Mouse (Mus musculus) adipocyte (in vitro differentiated cells): ENCODE results near the gene Slc9a5.

Experiments
- DNase-seq: peaks from one replicate; pipeline ENCODE4 v3.0.0-alpha.2; 2016; ENCODE audit warnings: low spot score

Gene Slc9a5

DNA sequence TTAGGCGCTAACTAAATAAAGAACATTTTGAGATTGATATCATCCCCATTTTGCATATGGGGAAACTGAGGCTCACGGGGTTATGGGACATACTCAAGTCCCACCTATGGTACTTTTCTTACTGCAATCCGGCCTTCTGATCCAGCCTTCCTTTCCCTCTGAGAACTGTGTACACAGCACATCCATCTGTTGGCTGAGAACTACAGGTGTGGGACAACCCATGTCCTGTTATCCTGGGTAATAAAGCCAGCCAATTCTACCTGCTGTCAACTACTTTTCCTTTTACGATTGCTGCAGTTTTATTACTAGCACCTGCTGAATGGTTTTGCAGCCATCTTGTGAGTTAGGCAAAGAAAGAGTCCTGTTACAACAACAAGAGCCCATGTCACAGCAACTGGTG, 5.9 kb downstream of the Slc9a5 start:
- DNase-seq, result no peak

DNA sequence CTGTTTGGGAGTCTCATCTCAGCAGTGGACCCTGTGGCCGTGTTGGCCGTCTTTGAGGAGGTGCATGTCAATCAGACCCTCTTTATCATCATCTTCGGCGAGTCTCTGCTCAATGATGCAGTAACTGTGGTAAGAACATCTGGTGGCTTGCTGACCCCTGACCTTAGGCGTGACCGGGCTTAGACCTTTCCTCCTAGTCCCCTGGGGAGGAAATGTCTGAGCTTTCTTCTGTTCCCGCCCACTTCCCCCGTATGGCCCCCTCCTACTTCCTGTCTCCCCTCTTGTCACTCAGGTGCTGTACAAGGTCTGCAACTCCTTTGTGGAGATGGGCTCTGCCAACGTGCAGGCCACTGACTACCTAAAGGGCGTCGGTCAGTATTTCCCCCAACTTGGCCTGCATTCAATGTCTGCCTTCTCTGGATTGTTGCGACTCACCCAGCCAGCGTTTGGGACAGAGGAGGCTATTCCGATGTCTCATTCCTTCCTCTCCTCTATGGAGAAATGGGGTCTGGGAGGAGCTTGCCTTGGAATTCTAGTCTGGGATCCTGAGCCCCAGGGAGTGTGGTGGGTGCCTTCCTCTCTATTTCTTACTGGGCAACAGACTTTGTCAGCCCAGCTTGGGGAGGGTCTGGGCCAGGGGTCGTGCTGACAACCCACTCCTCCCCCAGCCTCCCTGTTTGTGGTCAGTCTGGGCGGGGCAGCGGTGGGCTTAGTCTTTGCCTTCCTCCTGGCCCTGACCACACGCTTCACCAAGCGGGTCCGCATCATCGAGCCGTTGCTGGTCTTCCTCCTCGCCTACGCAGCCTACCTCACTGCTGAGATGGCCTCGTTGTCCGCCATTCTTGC, 6.8 kb downstream of the Slc9a5 start:
- no peak for DNase-seq

DNA sequence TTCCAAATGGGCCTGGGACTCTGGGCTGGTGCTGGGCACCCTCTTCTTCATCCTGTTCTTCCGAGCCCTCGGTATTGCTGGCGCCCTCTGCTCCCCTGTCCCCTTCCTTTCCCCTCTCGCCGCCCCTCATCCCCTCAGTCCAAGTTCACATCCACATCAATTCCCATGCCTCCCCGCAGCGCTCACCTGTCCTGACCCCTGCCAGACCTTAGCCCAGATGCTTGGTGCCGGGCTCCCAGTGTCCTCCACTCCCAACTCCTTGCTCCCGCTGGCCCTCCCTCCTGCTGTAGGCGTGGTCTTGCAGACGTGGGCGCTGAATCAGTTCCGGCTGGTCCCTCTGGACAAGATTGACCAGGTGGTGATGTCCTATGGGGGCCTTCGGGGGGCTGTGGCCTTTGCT, 8.0 kb downstream of the Slc9a5 start:
- DNase-seq, result no peak

DNA sequence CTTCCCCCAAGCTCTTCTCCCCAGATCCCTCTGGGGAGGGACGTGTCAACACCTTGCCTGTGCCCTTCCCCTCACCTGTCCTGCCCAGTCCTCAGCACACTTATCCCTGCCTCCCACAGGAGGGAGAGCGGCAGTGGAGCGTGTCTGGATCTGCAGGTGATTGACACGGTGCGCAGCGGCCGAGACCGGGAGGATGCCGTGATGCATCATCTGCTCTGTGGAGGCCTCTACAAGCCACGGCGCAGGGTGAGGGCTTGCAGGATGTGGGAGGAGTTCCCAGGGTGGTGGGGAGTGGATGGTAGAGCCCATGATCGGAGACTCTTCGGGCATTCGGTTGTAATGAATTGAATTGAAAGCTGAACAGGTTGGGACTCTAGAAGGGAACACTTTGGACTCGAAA, 10.6 kb downstream of the Slc9a5 start:
- DNase-seq, result no peak

DNA sequence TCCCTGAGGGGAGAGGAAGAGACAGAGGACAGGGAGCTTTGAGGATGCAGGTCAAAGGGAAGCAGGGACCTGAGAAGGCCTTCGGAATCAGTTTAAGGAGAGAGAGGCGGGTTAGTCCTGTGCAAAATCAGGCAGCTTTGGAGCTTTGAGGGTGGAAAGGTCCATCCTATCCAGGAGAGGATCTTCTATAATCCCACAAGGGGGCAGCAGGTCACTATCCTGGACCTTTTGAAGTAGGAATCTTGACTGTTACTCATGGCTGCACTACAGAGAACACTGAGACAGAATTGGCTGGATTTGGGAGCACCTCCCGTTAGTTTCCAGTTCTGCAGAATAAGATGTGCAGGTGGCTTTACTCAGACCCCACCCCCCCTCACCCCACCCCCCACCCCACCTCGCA, 11.0 kb downstream of the Slc9a5 start:
- peak; percentile 64 for DNase-seq

DNA sequence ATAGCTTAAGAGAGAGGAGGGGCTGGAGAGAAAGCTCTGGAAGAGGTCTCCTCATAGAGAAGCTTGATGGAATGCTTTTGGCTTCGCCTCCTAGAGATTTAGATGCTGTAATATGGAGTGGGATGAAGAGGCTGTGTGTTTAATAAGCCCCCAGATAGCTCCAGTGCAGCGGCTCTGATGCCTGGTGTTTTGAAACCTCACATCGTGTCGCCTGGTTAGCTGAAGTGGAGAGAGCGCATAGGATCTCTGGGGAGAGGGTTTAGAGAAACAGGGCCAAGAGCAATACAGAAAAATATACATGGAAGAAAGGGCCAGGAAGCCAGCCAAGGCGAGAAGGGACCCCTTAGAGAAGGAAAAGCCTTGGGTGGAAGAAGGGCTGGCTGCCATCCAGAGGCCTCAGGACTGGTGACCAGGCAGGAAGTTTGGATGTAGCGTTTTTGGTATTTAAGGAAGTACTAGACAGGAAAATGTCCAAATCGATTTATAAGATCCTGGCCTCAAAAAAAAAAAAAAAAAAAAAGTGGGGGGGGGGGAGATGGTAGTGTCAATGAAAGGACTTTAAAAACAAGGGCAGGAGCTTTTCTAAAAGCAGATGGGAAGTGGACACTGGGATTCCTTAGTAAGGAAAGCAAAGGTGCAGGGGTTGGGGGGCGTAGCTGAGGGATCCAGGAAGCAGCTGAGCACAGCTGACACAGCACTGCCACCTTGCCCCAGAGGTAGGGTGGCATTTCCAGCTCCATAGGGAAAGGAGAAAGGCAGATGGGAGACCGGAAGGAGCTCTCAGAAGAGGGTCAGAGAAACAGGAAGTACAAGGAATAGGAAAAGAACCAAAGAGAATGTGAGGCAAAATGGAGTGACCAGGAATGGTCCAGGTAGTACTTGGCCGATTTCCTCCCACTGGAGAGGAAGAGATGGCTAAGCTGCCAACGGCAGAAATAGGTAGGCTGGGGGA, 13.4 kb downstream of the Slc9a5 start:
- no peak for DNase-seq

DNA sequence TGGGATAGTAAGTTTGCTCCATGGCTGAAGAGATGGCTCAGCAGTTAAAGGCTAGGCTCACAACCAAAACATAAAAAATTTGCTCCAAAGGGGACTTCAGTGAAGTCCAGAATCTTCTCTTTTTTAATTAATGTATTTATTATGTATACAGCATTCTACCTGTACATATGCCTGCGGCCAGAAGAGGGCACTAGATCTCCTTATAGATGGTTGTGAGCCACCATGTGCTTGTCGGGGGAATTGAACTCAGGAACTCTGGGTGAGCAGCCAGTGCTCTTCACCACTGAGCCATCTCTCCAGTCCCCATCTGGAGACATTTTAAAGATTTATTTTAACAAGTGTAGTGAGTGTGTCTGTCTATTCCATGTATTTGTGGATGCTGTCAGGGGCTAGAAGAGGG, 18.5 kb downstream of the Slc9a5 start:
- peak; percentile 43 for DNase-seq

DNA sequence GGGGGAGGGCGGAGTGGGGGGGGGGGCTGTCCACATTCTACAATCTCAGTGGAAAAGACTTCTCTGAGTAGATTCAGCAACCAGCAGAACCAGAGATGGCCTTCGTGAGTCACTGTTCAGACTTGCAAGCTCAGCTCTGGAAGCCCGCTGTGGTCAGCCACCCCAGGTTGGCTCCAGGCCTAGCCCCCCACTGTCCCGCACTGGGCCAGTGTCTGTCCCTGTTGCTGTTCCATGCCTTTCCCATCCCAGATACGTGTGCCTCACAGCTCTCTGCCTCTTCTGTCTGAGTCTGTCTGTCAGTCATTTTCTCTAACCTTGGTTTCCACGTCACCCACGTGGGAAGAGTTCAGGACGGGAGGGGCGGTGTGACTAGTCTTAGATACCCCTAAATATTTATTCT, 23.8 kb downstream of the Slc9a5 start:
- DNase-seq, result no peak

DNA sequence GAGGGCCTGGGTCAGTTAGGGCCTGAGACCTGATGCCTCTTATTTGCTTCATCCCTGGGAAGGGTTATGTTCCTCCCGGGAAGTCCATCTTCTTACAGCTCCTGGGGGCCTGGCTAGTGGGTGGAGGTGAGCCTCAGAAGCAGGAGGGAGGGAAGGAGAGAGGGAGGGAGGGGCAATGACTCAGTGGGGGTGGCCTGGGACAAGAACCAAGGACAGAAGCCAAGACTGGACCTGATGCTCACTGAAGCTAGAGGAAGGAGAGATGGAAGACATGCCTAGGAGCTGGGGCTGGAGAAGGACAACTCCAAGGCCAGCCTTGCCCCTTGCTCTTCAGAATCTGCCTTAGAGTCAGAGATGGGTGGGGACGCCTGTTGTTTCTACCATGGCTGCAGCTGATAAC, 24.4 kb downstream of the Slc9a5 start, which contains the start of gene Plekhg4:
Gene Plekhg4 (plus strand): TSS at position 243 of the 400 bp plus-strand sequence.
- no peak for DNase-seq

DNA sequence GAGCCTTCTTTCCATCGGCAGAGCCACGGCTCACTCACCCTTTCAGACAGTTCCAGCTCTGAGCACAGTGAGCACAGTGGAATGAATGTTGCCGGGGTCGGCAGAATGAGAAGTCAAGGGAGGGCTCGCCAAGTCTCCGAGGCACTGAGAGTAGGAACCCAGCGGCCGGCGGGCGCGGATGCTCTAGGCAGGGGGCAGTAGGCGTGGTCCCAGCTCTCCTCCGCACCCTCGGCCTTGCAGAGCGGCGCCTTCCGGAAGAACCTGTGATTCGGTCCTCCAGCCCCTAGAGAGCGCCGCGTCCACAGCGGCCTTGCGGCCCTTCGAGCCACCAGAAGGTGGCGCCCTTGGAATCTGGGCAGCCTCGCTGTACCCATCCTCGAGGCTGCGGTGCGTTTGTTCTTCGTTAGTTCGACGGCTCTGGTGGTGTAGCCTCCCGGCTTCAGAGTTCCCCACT, 25.9 kb downstream of the Slc9a5 start:
- no peak for DNase-seq

DNA sequence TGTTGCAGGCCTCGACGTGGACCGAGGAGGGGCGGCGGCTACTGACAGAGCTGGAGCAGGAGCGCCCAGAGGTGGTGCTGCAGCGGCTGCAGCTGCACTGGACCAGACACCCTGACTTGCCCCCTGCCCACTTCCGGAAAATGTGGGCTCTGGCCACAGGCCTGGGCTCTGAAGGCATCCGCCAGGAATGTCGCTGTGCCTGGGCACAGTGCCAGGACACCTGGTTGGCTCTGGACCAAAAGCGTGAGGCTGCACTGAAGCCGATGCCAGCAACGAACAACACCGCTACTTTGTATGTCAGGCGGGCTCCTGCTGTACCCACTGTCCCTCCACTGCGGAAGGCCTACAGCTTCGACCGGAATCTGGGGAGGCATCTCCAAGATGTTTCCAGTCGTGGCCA, 30.0 kb downstream of the Slc9a5 start:
- DNase-seq, result no peak

DNA sequence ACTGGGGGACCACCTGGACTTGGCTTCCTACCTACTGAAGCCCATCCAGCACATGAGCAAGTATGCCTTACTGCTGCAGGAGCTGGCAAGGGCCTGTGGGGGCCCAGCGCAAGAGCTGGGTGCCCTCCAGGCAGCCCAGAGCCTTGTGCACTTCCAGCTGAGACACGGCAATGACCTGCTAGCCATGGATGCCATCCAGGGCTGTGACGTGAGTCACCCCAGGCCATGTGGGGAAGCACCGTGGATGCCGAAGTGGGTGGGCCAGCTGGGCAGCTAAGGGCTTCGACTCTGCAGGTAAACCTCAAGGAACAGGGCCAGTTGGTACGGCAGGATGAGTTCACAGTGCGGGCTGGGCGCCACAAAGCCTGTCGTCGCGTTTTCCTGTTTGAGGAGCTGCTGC, 31.7 kb downstream of the Slc9a5 start:
- no peak for DNase-seq

DNA sequence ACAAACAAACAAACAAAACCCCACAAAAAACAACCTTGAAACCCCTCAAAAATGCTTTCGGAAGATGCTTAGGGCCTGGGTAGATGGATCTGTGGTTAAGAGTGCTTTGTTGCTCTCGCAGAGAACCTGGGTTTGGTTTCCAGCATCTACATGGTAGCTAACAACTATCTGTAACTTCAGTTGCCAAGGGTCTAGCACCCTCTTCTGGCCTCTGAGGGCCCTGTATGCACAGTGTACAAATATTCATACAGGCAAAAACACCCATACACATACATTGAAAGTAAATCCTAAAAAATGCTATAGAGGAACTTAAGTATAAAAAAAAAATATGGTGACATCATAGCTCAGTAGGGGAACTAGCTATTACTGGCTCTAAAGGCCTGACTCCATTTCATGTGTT, 35.4 kb downstream of the Slc9a5 start:
- no peak for DNase-seq

DNA sequence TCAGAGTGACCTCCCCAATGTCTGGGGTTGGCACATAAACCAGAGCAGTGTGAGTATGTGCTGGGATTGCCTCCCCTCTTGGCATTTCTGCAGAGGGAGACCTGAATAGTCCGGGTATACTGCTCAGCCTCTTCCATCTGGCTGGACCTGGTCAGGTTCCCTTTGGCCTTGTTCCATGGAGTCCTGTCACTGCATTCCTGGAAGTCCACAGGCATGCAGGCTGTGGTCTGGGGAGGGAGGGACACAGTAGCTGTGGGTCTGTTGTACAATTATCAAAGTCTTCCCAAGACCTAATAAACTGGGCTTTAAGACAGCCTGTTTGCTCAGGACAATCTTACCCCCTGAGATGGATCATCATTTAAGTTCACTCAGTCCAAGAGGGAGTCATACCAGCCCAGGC, 38.5 kb downstream of the Slc9a5 start:
- no peak for DNase-seq

DNA sequence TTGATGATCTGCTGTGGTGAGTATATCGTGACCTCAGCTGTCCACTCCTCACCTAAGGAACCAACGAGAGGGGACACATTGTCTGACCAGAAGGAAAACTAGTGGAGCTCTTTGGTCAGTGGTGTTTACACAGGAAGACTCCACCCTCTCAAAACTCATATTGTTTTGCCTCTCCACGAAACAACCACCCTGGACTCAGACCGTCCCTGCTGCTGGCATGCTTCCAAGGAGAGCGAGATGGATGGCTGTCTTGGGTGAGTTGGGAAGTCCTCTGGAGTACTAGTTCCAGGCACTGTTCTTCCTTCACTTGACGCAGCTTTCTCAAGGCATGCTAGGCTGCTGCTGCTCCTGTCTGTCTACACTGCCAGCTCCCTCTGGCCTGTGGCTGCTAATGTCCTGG, 40.5 kb downstream of the Slc9a5 start:
- peak; percentile 54 for DNase-seq

DNA sequence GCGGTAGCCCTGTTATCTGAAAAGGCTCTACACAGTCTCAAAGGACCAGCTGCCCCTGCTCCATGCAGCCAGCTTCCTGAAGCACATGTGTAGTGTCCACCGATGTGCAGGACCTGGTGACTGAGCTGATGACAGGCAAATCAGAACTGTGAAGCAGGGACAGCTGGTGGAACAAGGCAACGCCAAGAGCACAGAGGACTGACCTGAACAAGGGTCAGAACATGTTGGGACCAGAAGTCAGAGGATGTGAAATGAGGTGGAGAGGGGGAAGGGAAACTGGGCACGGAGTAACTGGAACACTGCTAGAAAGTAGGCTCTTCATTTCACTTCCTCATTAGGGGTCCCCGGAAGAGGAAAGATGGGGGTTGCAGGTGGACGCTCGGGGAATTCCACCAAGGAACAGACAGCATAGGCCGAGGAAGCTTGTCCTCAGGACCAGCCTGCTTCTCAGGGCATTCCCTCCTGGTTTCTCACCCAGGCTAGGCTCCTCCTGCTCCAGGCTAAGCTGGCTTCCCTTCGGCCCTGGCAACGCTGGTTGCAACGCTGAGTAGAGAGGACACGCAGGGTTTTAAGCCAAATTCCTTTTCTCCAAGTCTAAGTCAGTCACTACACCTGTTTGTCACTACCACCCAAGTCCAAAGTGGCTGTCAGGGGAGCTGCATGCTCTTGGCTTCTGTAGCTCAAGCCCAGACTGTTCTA, 44.6 kb downstream of the Slc9a5 start:
- DNase-seq, result no peak

DNA sequence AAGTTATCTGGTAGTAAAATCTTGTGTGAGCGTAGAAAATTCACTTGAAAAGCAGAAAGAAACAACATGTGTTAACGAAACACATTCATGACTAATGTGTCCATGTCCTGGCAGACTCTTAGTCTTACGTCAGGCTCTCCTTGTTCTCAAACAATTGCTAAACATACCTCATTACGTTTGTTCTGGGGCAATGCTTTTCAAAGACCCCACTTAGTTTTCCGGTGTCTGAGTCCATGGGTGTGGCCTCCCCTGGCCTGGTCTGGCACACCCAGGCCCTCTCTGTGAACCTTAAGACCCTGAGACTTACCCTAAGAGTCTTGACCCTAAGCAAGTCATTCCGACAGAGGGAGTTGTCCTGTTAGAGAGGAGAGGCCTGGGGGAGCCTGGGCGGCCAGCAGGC, 45.3 kb downstream of the Slc9a5 start:
- DNase-seq, result no peak

DNA sequence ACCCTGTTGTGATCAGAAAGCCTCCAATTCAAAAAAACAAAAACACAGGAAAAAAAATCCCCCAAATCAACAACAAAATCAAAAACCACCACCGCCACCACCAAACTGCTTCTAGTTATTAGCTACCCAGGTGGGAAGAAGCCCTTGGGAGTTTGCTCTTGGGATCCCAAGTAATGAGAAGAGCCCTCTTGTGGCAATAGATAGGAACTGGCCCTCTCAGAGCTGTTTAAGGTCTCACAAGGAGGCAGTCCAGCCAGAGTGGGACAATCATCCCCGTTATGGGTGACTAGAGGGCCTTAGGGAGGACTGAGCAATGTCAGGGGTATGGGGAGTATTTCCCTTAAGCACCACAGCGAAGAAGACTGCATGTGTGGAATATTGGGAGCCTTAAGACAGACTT, 49.1 kb downstream of the Slc9a5 start:
- peak; percentile 75 for DNase-seq

DNA sequence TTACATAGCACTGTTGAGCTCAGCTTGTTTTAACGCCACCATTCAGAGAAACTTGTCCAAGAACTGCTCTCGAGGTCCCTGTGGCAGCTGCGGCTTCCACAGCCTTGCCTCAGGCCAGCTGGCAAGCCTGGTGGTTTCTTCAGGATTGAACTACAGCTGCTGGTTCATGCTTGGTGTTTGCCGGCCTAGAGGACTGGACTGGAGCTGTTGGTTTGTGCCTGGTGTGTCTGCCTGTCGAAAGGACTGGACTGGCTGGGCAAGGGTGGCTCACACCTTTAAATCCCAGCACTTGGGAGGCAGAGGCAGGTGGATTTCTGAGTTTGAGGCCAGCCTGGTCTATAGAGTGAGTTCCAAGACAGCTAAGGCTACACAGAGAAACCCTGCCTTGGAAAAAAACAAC, 51.4 kb downstream of the Slc9a5 start:
- DNase-seq, result no peak

DNA sequence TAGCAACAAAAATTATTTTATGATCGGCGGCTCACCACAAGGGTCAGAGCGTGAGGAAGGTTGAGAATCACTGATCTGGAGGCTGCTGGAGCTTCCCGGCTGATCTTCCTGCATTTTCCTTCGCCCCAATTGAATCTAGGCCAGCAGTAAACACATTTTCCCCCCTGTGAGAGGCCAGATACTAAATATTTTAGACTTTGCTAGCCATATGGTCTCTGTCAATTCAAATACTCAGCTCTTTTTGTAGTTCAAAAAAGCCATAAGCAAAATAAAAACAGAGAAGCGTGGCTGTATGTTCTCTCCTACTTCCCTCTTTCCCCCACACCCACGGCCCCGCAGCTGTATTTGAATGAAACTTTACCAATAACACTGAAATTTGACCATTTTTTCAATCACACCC, 54.8 kb downstream of the Slc9a5 start:
- DNase-seq, result no peak

DNA sequence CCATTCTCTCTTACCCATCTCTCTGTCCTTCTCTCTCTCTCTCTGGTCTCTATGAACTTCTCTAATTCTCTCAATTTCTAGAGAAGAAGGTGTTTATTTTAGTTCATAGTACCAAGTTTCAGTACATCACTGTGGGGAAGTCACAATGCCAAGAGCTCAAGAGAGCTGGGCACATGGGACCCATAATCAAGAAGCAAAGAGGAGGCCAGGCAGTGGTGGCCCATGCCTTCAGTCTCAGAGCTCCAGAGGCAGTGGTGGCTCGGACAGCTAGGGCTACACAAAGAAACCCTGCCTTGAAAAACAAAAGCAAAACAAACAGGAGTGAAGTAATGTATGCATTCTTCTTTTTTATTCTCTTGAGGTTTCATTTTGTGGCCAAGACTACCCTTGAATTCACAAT, 55.9 kb downstream of the Slc9a5 start:
- DNase-seq, result no peak

DNA sequence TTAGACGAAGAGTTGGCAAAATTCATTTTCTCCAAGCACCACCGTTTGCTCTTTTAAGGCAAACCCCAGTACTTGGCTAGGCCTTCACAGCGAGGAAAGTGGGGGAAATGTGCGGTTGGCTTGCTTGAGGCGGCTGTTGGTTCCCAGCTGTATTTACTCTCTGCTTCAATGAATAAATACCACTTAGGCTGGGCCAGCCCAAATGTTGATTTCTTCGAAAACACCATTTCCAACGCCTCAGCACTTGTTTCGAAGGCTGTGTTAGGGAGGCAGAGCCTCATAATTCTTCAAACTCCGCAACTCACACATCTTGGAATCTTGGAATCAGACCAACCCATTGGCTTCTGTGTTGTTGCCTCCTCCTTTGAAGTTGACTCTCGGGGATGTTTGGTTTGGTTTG, 57.8 kb downstream of the Slc9a5 start:
- DNase-seq, result no peak
